Mouse (Mus musculus): ENCODE measurements around the gene Prkch. TPM values are rescaled to one million over a fixed set of nuclear protein-coding genes. Genes with fewer than 3 reads are reported as not detected.

Prkch gene
- polyA plus RNA-seq, 2 experiments: 1.1 to 1.6 TPM

DNA sequence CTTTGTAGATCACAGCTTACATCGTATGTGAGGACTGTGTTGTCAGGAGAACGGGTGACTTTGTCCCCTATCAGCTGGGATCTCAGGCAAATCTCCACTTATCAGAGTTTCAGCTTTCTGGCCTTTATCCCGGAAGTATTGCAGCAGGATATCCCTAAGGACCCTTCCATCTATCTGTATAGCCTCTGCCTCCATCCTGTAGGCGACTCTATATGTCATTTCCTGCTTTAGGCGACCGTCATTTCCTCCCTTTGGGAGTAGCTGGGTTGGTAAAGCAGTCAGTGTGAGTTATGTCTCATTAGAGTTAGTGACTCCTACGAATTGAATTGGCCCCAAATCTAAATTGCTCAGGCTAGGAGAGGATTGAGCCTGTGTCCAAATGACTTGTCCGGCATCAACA lies 10.6 kb downstream of the Prkch start:
- Histone ChIP-seq H3K4me3 (ENCODE audit: insufficient read depth in 1 of 2, low read depth in 2 of 2, low read length in 2 of 2) (no peak overlapping the region), H3K27me3 (ENCODE audit: control insufficient read depth, insufficient read depth, low read length) (no peaks in the 10 kb centered on the region), H3K36me3 (replicated peaks; ENCODE audit: control insufficient read depth, insufficient read depth, low read depth) (no peaks in the 10 kb centered on the region), H3K9me3 (ENCODE audit: control insufficient read depth, low read length) (no peaks in the 10 kb centered on the region), H3K27ac (no peak overlapping the region), H3K4me1 (replicated peaks; ENCODE audit: control insufficient read depth in 2 of 2, insufficient read depth in 2 of 2, low read length in 1 of 2) (0 out of 4 replicates have a peak, but pooled peaks cover 0 to 4% of the 10 kb centered on the region in 2 experiments), H3K9ac (replicated peaks) (no peak overlapping the region), H3K4me2 (ENCODE audit: low read depth) (no peak overlapping the region)
- ATAC-seq (ENCODE audit: insufficient read depth) (no peak), DNase-seq (ENCODE audit: low read depth in 3 of 3, low spot score in 3 of 3) (no peak)
- TF ChIP-seq CTCF (IDR thresholded peaks at IDR 0.05; ENCODE audit: low read depth) (no peak), EP300 (IDR thresholded peaks at IDR 0.05; ENCODE audit: low read depth) (no peak)
- WGBS (ENCODE audit: insufficient replicate concordance): 27% methylated on average over 8 of the region's 8 CpGs

DNA sequence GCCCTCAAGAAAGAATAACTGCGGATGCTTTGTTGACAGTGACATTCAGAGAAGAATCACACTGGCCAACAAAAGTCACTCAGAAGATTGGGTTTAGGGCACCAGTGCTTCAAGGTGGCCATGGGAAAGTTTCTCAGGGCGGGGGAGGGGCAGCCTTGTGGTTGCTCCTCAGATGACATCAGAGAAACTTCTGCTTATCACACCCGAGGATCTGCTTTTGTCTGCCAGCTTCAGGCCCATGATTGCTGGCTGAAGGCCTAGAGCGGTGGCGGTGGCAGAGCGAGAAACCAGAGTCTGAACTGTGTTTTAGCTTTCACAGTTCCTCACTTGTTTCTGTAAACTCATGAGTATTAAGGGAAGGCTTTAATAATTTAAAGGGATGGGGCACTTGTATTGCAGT lies 13.6 kb downstream of the Prkch start:
- 27% methylated on average over 6 of the region's 6 CpGs for WGBS (ENCODE audit: insufficient replicate concordance)
- Histone ChIP-seq H3K4me3 (ENCODE audit: insufficient read depth in 1 of 2, low read depth in 2 of 2, low read length in 2 of 2) (no peak overlapping the region), H3K4me1 (replicated peaks; ENCODE audit: control insufficient read depth in 2 of 2, insufficient read depth in 2 of 2, low read length in 1 of 2) (0 out of 4 replicates have a peak, but pooled peaks cover 0 to 4% of the 10 kb centered on the region in 2 experiments), H3K9me3 (ENCODE audit: control insufficient read depth, low read length) (no peaks in the 10 kb centered on the region), H3K4me2 (ENCODE audit: low read depth) (no peak overlapping the region), H3K9ac (replicated peaks) (no peak overlapping the region), H3K36me3 (replicated peaks; ENCODE audit: control insufficient read depth, insufficient read depth, low read depth) (no peaks in the 10 kb centered on the region), H3K27ac (no peak overlapping the region), H3K27me3 (ENCODE audit: control insufficient read depth, insufficient read depth, low read length) (no peaks in the 10 kb centered on the region)
- ATAC-seq (ENCODE audit: insufficient read depth): no peak
- no peak for TF ChIP-seq CTCF (IDR thresholded peaks at IDR 0.05; ENCODE audit: low read depth)
- TF ChIP-seq EP300 (IDR thresholded peaks at IDR 0.05; ENCODE audit: low read depth): no peak
- no peak for DNase-seq (ENCODE audit: low read depth in 3 of 3, low spot score in 3 of 3)

DNA sequence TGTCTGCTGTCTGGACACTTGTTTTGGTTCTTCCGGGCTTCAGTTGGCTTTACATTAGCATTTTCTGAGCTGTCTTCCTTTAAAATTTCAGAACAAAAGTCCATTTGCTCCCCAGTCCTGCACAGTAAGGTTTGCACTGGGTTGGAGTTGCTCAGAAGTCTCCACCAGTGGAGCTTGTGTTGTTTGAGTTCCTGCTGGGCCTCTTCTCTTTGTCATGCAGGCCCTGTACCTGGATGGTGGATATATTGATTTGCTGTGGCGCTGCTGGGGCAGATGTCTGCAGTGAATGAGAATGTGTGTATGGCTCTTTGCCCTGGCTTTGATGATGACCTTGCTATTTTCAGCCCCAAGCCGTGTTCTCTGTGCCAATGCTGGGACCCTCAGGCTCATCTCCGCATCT lies 15.9 kb downstream of the Prkch start:
- 72% methylated on average over 4 of the region's 4 CpGs for WGBS (ENCODE audit: insufficient replicate concordance)
- DNase-seq (ENCODE audit: low read depth in 3 of 3, low spot score in 3 of 3): no peak

DNA sequence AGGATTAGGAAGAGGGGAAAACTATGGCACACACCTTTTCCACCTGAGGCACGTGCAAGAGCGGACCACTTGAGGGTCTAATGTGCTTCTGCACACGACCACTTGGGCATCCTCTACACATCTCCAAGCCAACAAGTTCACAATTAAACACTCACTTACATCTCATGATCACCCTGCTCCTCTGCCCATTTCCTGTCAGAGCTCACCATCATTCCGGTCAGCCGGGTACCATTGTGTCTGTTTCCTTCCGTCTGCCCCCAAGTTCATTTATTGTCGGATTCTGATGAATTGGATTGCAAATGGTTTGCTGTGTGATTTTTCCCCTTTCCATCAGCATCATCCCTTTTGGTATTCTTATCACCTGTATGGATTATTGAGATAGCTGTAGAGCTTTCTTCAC lies 18.4 kb downstream of the Prkch start:
- TF ChIP-seq EP300 (IDR thresholded peaks at IDR 0.05; ENCODE audit: low read depth): no peak
- TF ChIP-seq CTCF (IDR thresholded peaks at IDR 0.05; ENCODE audit: low read depth): no peak
- Histone ChIP-seq H3K4me3 (ENCODE audit: insufficient read depth in 1 of 2, low read depth in 2 of 2, low read length in 2 of 2) (no peak overlapping the region), H3K4me1 (replicated peaks; ENCODE audit: control insufficient read depth in 2 of 2, insufficient read depth in 2 of 2, low read length in 1 of 2) (peaks cover 0 to 8% of the 10 kb centered on the region in 2 experiments; a peak in 1 of 4 replicates), H3K4me2 (ENCODE audit: low read depth) (no peak overlapping the region), H3K9ac (replicated peaks) (no peak overlapping the region), H3K36me3 (replicated peaks; ENCODE audit: control insufficient read depth, insufficient read depth, low read depth) (no peaks in the 10 kb centered on the region), H3K27ac (no peak overlapping the region), H3K9me3 (ENCODE audit: control insufficient read depth, low read length) (no peaks in the 10 kb centered on the region), H3K27me3 (ENCODE audit: control insufficient read depth, insufficient read depth, low read length) (no peaks in the 10 kb centered on the region)
- no peak for ATAC-seq (ENCODE audit: insufficient read depth)
- 59% methylated on average over 7 of the region's 7 CpGs for WGBS (ENCODE audit: insufficient replicate concordance)
- no peak for DNase-seq (ENCODE audit: low read depth in 3 of 3, low spot score in 3 of 3)

More for the DNA sequence above, 15.9 kb downstream of the Prkch start:
- Histone ChIP-seq H3K27me3 (ENCODE audit: control insufficient read depth, insufficient read depth, low read length) (no peaks in the 10 kb centered on the region), H3K36me3 (replicated peaks; ENCODE audit: control insufficient read depth, insufficient read depth, low read depth) (no peaks in the 10 kb centered on the region), H3K9ac (replicated peaks) (no peak overlapping the region), H3K4me2 (ENCODE audit: low read depth) (no peak overlapping the region), H3K4me3 (ENCODE audit: insufficient read depth in 1 of 2, low read depth in 2 of 2, low read length in 2 of 2) (no peak overlapping the region), H3K27ac (no peak overlapping the region), H3K4me1 (replicated peaks; ENCODE audit: control insufficient read depth in 2 of 2, insufficient read depth in 2 of 2, low read length in 1 of 2) (0 out of 4 replicates have a peak, but pooled peaks cover 0 to 2% of the 10 kb centered on the region in 2 experiments), H3K9me3 (ENCODE audit: control insufficient read depth, low read length) (no peaks in the 10 kb centered on the region)
- TF ChIP-seq EP300 (IDR thresholded peaks at IDR 0.05; ENCODE audit: low read depth): no peak
- no peak for ATAC-seq (ENCODE audit: insufficient read depth)

DNA sequence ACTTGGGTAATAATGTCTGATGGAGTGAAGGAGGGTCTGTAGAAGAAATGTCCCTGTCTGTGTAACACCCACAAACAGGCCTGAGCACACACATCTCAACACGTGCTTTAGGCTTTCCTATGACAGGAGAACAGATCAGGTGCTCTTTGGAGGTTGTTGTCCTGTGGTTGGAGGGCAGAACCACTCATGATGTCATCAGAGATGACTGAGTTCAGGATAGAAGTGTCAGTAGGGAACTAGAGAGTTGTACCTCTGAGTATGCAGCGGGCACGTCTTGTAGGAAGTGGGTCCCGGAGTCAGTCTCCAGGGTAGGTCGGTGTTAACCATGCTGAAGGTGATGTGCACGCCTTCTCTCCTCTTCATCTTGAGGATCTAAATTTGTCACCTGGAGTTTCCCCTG lies 19.1 kb downstream of the Prkch start:
- Histone ChIP-seq H3K4me2 (ENCODE audit: low read depth) (no peak overlapping the region), H3K9me3 (ENCODE audit: control insufficient read depth, low read length) (no peaks in the 10 kb centered on the region), H3K36me3 (replicated peaks; ENCODE audit: control insufficient read depth, insufficient read depth, low read depth) (no peaks in the 10 kb centered on the region), H3K4me1 (replicated peaks; ENCODE audit: control insufficient read depth in 2 of 2, insufficient read depth in 2 of 2, low read length in 1 of 2) (peaks cover 0 to 8% of the 10 kb centered on the region in 2 experiments; a peak in 1 of 4 replicates), H3K27ac (no peak overlapping the region), H3K4me3 (ENCODE audit: insufficient read depth in 1 of 2, low read depth in 2 of 2, low read length in 2 of 2) (no peak overlapping the region), H3K27me3 (ENCODE audit: control insufficient read depth, insufficient read depth, low read length) (no peaks in the 10 kb centered on the region), H3K9ac (replicated peaks) (no peak overlapping the region)
- ATAC-seq (ENCODE audit: insufficient read depth) (no peak), DNase-seq (ENCODE audit: low read depth in 3 of 3, low spot score in 3 of 3) (no peak)
- TF ChIP-seq CTCF (IDR thresholded peaks at IDR 0.05; ENCODE audit: low read depth): no peak
- TF ChIP-seq EP300 (IDR thresholded peaks at IDR 0.05; ENCODE audit: low read depth): no peak
- 57% methylated on average over 6 of the region's 6 CpGs for WGBS (ENCODE audit: insufficient replicate concordance)
